Mouse (Mus musculus) liver, adult 2 months (tissue): ENCODE data around the gene Lrrc10. TPM values are rescaled to one million over a fixed set of nuclear protein-coding genes. Genes with fewer than 3 reads are reported as not detected.

ENCODE experiments used
- DNase-seq: peaks from one replicate; pipeline ENCODE4 v3.0.0-alpha.2; 2011; ENCODE audit warnings: low read depth, low spot score; ENCODE audit errors: extremely low read depth
- H3K27ac ChIP-seq: fragments of 200-500 bp; replicated peaks from 2 replicates; pipeline ENCODE4 v1.5.1; 2012; ENCODE audit warnings: low read depth, mild to moderate bottlenecking, control low read depth, inconsistent platforms, low read length; ENCODE audit not compliant: insufficient read depth
- H3K27me3 ChIP-seq: fragments of 200-500 bp; 2 replicates; pipeline ENCODE4 v1.6.1; 2012; ENCODE audit warnings: mild to moderate bottlenecking, moderate library complexity, low read length, inconsistent platforms; ENCODE audit not compliant: control insufficient read depth, insufficient read depth
- H3K36me3 ChIP-seq: fragments of 200-500 bp; 2 replicates; pipeline ENCODE4 v1.6.1; 2012; ENCODE audit warnings: low read length, inconsistent platforms; ENCODE audit not compliant: control insufficient read depth, insufficient read depth
- H3K4me1 ChIP-seq: fragments of 200-500 bp; 2 replicates; pipeline ENCODE4 v1.6.1; 2011; ENCODE audit warnings: low read length; ENCODE audit not compliant: control insufficient read depth, insufficient read depth
- H3K4me3 ChIP-seq: fragments of 200-500 bp; 2 replicates; pipeline ENCODE4 v1.5.1; 2011; ENCODE audit warnings: low read depth, mild to moderate bottlenecking, control low read depth, low read length, moderate library complexity; ENCODE audit not compliant: insufficient read depth
- H3K79me2 ChIP-seq: fragments of 200-500 bp; 2 replicates; pipeline ENCODE4 v1.6.1; 2012; ENCODE audit warnings: inconsistent platforms, mild to moderate bottlenecking, low read length, moderate library complexity; ENCODE audit not compliant: control insufficient read depth, insufficient read depth
- H3K9ac ChIP-seq: fragments of 200-500 bp; 2 replicates; pipeline ENCODE4 v1.6.1; 2012; ENCODE audit warnings: low read depth, mild to moderate bottlenecking, control low read depth, inconsistent platforms, low read length
- CTCF ChIP-seq: fragments of 200-500 bp; IDR thresholded peaks from 2 replicates; pipeline ENCODE4 v1.5.1; 2011; ENCODE audit warnings: low read depth, low read length, control low read depth
- POLR2A ChIP-seq: fragments of 200-500 bp; IDR thresholded peaks from 2 replicates; pipeline ENCODE4 v1.6.1; 2011; ENCODE audit warnings: low read length, control low read depth; ENCODE audit not compliant: insufficient read depth; ENCODE audit errors: extremely low read depth
- WGBS: fragments of 180-500 bp; shearing (Covaris S2); methylation state at CpG from one replicate; pipeline ENCODE4 v1.1.7; 2018; 5-methylcytosine and 5-hydroxymethylcytosine counted together
- polyA plus RNA-seq: library from polyadenylated mRNA; depleted of rRNA; stranded (reverse); fragments of >200 nt; gene quantifications from 2 replicates; pipeline ENCODE4 v1.2.3, GENCODE M21; 2012; rRNA removed
- total RNA-seq: library from RNA; depleted of rRNA; stranded (reverse); fragments of >200 nt; gene quantifications from 2 replicates; pipeline ENCODE4 v1.2.3, GENCODE M21; 2014; rRNA removed

The Lrrc10 gene
- total RNA-seq (not detected in 2 replicates), polyA plus RNA-seq (not detected in 2 replicates)

DNA sequence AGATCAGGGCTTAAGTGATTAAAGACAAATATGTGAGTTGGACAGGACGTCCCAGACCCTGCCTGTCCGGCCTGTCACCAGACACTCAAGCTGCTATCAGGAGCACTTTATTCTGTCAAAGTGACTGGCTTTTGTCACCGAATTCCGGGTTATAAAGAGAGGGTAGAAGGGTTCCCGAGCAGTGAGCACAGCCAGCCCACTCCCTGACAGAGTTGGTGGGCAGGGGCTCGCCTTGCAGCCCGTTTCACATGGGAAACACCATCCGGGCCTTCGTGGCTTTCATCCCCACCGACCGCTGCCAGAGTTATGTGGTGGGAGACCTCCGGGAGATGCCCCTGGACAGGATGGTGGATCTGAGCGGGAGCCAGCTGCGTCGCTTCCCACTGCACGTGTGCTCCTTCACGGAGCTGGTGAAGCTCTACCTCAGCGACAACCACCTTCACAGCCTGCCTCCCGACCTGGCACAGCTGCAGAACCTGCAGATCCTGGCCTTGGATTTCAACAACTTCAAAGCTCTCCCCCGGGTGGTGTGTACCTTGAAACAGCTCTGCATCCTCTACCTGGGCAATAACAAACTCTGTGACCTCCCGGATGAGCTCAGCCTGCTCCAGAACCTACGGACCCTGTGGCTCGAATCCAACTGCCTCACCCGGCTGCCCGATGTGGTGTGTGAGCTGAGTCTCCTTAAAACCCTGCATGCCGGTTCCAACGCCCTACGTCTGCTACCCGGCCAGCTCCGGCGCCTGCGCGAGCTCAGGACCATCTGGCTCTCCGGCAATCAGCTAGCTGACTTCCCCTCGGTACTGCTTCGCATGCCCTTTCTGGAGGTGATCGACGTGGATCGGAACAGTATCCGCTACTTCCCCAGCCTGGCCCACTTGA, at the start of gene Lrrc10:
Gene Lrrc10 (plus strand): TSS at position 167 of the 882 bp plus-strand sequence.
- no peaks in the 10 kb centered on the region for H3K79me2 ChIP-seq
- peaks cover 3% of the 10 kb centered on the region; the same call in 1 of the 2 replicates for H3K4me1 ChIP-seq
- H3K27me3 ChIP-seq, result no peaks in the 10 kb centered on the region
- no peak for TF ChIP-seq CTCF
- no peak for TF ChIP-seq POLR2A
- WGBS, result 52% methylated on average over 40 of the region's 40 CpGs
- H3K27ac ChIP-seq, result no peak within 1 kb of the TSS
- no peak for DNase-seq
- no peak within 1 kb of the TSS for H3K9ac ChIP-seq
- no peak within 1 kb of the TSS for H3K4me3 ChIP-seq
- peaks cover 8% of the 10 kb centered on the region for H3K36me3 ChIP-seq

DNA sequence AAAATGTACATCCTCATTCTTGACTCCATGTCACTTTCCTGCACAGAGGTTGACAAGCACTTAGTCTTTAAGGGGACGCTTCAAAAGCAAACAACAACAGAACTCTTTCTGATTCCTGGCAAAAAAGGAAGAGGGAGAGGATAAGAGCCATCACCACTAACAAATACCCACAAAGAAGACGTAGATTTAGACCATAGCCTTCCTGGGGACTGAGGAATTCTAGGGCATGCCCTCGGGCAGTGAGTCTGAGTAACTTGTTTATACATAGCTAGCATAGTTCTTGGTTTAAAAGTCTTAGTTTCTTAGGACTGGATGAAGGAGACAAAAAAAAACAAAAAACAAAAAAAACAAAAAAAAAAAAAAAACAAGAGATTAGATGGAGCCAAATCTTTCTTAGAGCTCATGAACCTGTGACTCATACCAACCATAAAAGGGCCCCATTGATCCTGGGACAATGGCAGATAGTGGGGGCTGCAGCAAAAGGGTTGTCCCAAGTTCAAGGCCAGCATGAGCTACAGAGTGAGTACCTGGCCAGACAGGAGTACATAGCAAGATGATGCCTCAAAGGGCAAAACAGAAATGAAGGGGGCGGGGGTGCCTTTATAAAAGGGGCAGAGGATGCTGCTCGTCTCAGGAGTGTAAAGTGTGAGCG, 49.4 kb upstream of the Lrrc10 start:
- no peak for TF ChIP-seq CTCF
- TF ChIP-seq POLR2A, result no peak

GRCm38 (mm10) chr10:116996236-116996600, 48.9 kb upstream of the Lrrc10 start:
- H3K79me2 ChIP-seq, result no peaks in the 10 kb centered on the region
- H3K4me1 ChIP-seq, result peaks cover 5% of the 10 kb centered on the region; the same call in 1 of the 2 replicates
- H3K36me3 ChIP-seq, result no peaks in the 10 kb centered on the region
- no peaks in the 10 kb centered on the region for H3K27me3 ChIP-seq
- DNase-seq, result peak; percentile 62
- WGBS, result 27% methylated on average over 6 of the region's 6 CpGs
- H3K27ac ChIP-seq, result no peak overlapping the region
- TF ChIP-seq CTCF, result no peak
- TF ChIP-seq POLR2A, result no peak
- no peak overlapping the region for H3K4me3 ChIP-seq
- no peak overlapping the region for H3K9ac ChIP-seq

More for the DNA sequence above, 49.4 kb upstream of the Lrrc10 start:
- no peaks in the 10 kb centered on the region for H3K27me3 ChIP-seq
- 67% methylated on average over 6 of the region's 6 CpGs for WGBS
- H3K4me1 ChIP-seq, result peaks cover 5% of the 10 kb centered on the region; the same call in 1 of the 2 replicates
- no peak for DNase-seq
- H3K79me2 ChIP-seq, result no peaks in the 10 kb centered on the region
- no peaks in the 10 kb centered on the region for H3K36me3 ChIP-seq
- H3K27ac ChIP-seq, result no peak overlapping the region
- H3K4me3 ChIP-seq, result no peak overlapping the region
- no peak overlapping the region for H3K9ac ChIP-seq

- 91% methylated on average over 17 of the region's 17 CpGs for WGBS
- no peak for DNase-seq
- no peak overlapping the region for H3K4me3 ChIP-seq
- no peaks in the 10 kb centered on the region for H3K27me3 ChIP-seq
- H3K36me3 ChIP-seq, result no peaks in the 10 kb centered on the region
- no peak overlapping the region for H3K27ac ChIP-seq
- peaks cover 5% of the 10 kb centered on the region; the same call in 1 of the 2 replicates for H3K4me1 ChIP-seq
- no peaks in the 10 kb centered on the region for H3K79me2 ChIP-seq
- H3K9ac ChIP-seq, result no peak overlapping the region
- no peak for TF ChIP-seq CTCF
- TF ChIP-seq POLR2A, result no peak
These were observed 46.3 kb upstream of the Lrrc10 start for GRCm38 (mm10) chr10:116998716-116999455.

- Histone ChIP-seq H3K9ac (no peak overlapping the region), H3K79me2 (no peaks in the 10 kb centered on the region), H3K27me3 (no peaks in the 10 kb centered on the region), H3K4me3 (no peak overlapping the region), H3K4me1 (peaks cover 4% of the 10 kb centered on the region; the same call in 1 of the 2 replicates), H3K36me3 (no peaks in the 10 kb centered on the region), H3K27ac (no peak overlapping the region)
- 46% methylated on average over 12 of the region's 12 CpGs for WGBS
- TF ChIP-seq POLR2A (no peak), CTCF (no peak)
- no peak for DNase-seq
These were observed 44.2 kb upstream of the Lrrc10 start for GRCm38 (mm10) chr10:117000975-117001374.
